Mouse (Mus musculus): ENCODE measurements around the gene Slc25a4. TPM values are rescaled to one million over a fixed set of nuclear protein-coding genes. Genes with fewer than 3 reads are reported as not detected.
A peak's percentile ranks its signal among the peaks of the same experiment; 100 is the strongest.
"Not testable (repeated sequence)": the region's sequence is repeated elsewhere in the genome, so short reads cannot be mapped to it uniquely, and the experiment has no call there.

Slc25a4 gene
- polyA plus RNA-seq, 1 experiment from 2014 or later = 516 TPM

GRCm38 (mm10) chr8:46236441-46237223, 25.5 kb upstream of the Slc25a4 start:
- H3K9me3 ChIP-seq (ENCODE audit: control insufficient read depth, low read length) = no peaks in the 10 kb centered on the region
- WGBS = 61% methylated on average over 7 of the region's 7 CpGs
- H3K27me3 ChIP-seq (replicated peaks; ENCODE audit: control insufficient read depth, insufficient read depth, low read length) = 0 out of 2 replicates have a peak, but pooled peaks cover 3% of the 10 kb centered on the region
- no peaks in the 10 kb centered on the region for H3K4me1 ChIP-seq (replicated peaks; ENCODE audit: control insufficient read depth, insufficient read depth, low read length)
- H3K27ac ChIP-seq (ENCODE audit: low read depth) = no peak overlapping the region
- H3K4me2 ChIP-seq (ENCODE audit: low read length) = no peak overlapping the region
- no peak overlapping the region for H3K4me3 ChIP-seq (ENCODE audit: low read depth, low read length)
- DNase-seq (ENCODE audit: low spot score) = no peak
- no peak for ATAC-seq (replicated peaks; ENCODE audit: low FRiP score, low TSS enrichment, low read depth)
- H3K9ac ChIP-seq (ENCODE audit: low read length) = no peak overlapping the region
- H3K36me3 ChIP-seq (ENCODE audit: control insufficient read depth, insufficient read depth, low read length) = no peaks in the 10 kb centered on the region

DNA sequence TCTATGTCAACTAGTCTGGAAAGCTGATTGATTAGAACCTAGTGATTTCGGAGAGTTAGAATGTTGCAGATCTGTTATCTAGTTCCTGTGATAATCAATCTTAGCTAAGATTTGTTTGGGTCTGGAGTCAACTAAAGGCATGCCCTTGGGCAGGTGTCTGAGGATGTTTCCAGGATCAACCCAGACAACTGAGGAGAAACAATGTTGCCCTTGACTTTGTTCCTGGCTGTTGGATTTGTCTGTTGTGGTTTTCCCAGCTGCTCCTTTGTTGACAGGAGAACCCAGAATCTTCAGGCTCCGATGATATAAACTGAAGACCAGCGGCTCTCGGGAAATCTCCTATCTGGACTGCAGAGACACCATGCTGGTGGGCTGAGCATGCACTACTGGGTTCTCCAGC, 23.7 kb upstream of the Slc25a4 start:
- Histone ChIP-seq H3K4me3 (ENCODE audit: low read depth, low read length) (no peak overlapping the region), H3K27me3 (replicated peaks; ENCODE audit: control insufficient read depth, insufficient read depth, low read length) (no peaks in the 10 kb centered on the region), H3K4me2 (ENCODE audit: low read length) (no peak overlapping the region), H3K27ac (ENCODE audit: low read depth) (no peak overlapping the region), H3K9ac (ENCODE audit: low read length) (no peak overlapping the region), H3K4me1 (replicated peaks; ENCODE audit: control insufficient read depth, insufficient read depth, low read length) (no peaks in the 10 kb centered on the region), H3K9me3 (ENCODE audit: control insufficient read depth, low read length) (no peaks in the 10 kb centered on the region), H3K36me3 (ENCODE audit: control insufficient read depth, insufficient read depth, low read length) (no peaks in the 10 kb centered on the region)
- WGBS = 68% methylated on average over 4 of the region's 4 CpGs
- DNase-seq (ENCODE audit: low spot score) (no peak), ATAC-seq (replicated peaks; ENCODE audit: low FRiP score, low TSS enrichment, low read depth) (no peak)

GRCm38 (mm10) chr8:46232798-46233197, 21.7 kb upstream of the Slc25a4 start:
- Histone ChIP-seq H3K27ac (ENCODE audit: low read depth) (no peak overlapping the region), H3K36me3 (ENCODE audit: control insufficient read depth, insufficient read depth, low read length) (no peaks in the 10 kb centered on the region), H3K4me2 (ENCODE audit: low read length) (no peak overlapping the region), H3K4me3 (ENCODE audit: low read depth, low read length) (no peak overlapping the region), H3K9ac (ENCODE audit: low read length) (no peak overlapping the region), H3K27me3 (replicated peaks; ENCODE audit: control insufficient read depth, insufficient read depth, low read length) (no peaks in the 10 kb centered on the region), H3K4me1 (replicated peaks; ENCODE audit: control insufficient read depth, insufficient read depth, low read length) (no peaks in the 10 kb centered on the region), H3K9me3 (ENCODE audit: control insufficient read depth, low read length) (no peaks in the 10 kb centered on the region)
- ATAC-seq (replicated peaks; ENCODE audit: low FRiP score, low TSS enrichment, low read depth) = no peak
- WGBS = 62% methylated on average over 8 of the region's 8 CpGs
- DNase-seq (ENCODE audit: low spot score) = no peak

GRCm38 (mm10) chr8:46231968-46232367, 20.9 kb upstream of the Slc25a4 start:
- H3K9ac ChIP-seq (ENCODE audit: low read length); H3K4me2 ChIP-seq (ENCODE audit: low read length); H3K4me3 ChIP-seq (ENCODE audit: low read depth, low read length); H3K36me3 ChIP-seq (ENCODE audit: control insufficient read depth, insufficient read depth, low read length); H3K4me1 ChIP-seq (replicated peaks; ENCODE audit: control insufficient read depth, insufficient read depth, low read length); H3K27ac ChIP-seq (ENCODE audit: low read depth); DNase-seq (ENCODE audit: low spot score); H3K9me3 ChIP-seq (ENCODE audit: control insufficient read depth, low read length); ATAC-seq (replicated peaks; ENCODE audit: low FRiP score, low TSS enrichment, low read depth); H3K27me3 ChIP-seq (replicated peaks; ENCODE audit: control insufficient read depth, insufficient read depth, low read length): not testable (repeated sequence)
- 75% methylated on average over 7 of the region's 7 CpGs for WGBS

- WGBS = 74% methylated on average over 5 of the region's 5 CpGs
- no peaks in the 10 kb centered on the region for H3K27me3 ChIP-seq (replicated peaks; ENCODE audit: control insufficient read depth, insufficient read depth, low read length)
- H3K4me3 ChIP-seq (ENCODE audit: low read depth, low read length) = no peak overlapping the region
- no peaks in the 10 kb centered on the region for H3K9me3 ChIP-seq (ENCODE audit: control insufficient read depth, low read length)
- ATAC-seq (replicated peaks; ENCODE audit: low FRiP score, low TSS enrichment, low read depth) = no peak
- no peaks in the 10 kb centered on the region for H3K4me1 ChIP-seq (replicated peaks; ENCODE audit: control insufficient read depth, insufficient read depth, low read length)
- DNase-seq (ENCODE audit: low spot score) = no peak
- no peak overlapping the region for H3K4me2 ChIP-seq (ENCODE audit: low read length)
- no peak overlapping the region for H3K9ac ChIP-seq (ENCODE audit: low read length)
- H3K27ac ChIP-seq (ENCODE audit: low read depth) = no peak overlapping the region
- H3K36me3 ChIP-seq (ENCODE audit: control insufficient read depth, insufficient read depth, low read length) = no peaks in the 10 kb centered on the region
These were observed 15.5 kb upstream of the Slc25a4 start for GRCm38 (mm10) chr8:46226622-46227021.

DNA sequence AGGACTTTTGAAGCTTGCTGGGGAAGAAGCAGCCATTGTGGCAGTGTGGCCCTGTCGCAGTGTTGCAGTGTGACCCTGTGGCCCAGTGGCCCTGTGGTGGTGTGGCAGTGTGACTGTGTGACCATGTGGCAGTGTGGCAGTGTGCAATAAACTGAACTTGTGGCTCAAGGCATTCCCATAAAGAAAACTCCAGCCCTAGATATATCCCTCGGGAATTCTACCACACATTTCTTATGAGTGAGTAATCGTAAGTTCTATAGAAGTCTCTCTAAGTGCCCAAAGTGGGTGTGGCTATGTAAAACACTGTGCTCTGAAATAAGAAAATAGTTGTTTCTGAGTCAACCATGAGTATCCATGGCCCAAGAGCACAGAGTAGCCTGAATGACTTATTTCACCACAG, 14.4 kb upstream of the Slc25a4 start:
- Histone ChIP-seq H3K9me3 (ENCODE audit: control insufficient read depth, low read length) (no peaks in the 10 kb centered on the region), H3K36me3 (ENCODE audit: control insufficient read depth, insufficient read depth, low read length) (no peaks in the 10 kb centered on the region), H3K27ac (ENCODE audit: low read depth) (no peak overlapping the region), H3K4me1 (replicated peaks; ENCODE audit: control insufficient read depth, insufficient read depth, low read length) (no peaks in the 10 kb centered on the region), H3K9ac (ENCODE audit: low read length) (no peak overlapping the region), H3K27me3 (replicated peaks; ENCODE audit: control insufficient read depth, insufficient read depth, low read length) (no peaks in the 10 kb centered on the region), H3K4me2 (ENCODE audit: low read length) (no peak overlapping the region), H3K4me3 (ENCODE audit: low read depth, low read length) (no peak overlapping the region)
- DNase-seq (ENCODE audit: low spot score) (no peak), ATAC-seq (replicated peaks; ENCODE audit: low FRiP score, low TSS enrichment, low read depth) (no peak)
- 71% methylated on average over 3 of the region's 3 CpGs for WGBS

DNA sequence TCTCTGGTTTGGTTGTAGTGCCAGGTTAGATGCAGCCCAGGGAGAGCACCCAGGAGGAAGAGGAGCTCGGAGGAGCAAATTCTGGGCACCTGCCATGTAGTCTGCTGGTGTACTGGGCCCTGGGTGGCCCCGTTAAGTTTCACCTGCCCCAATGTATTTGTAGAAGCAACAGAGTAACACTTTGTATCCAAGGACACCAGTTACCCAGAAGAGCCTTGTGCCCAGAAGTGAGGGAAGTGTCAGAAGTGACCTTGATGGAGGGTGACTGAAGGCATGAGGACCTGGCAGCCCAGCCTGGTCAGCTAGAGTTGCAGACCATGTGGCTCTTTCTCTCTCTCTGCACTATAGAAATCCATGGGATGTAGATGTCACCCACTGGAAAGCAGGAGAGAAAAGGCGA, 9.5 kb upstream of the Slc25a4 start:
- Histone ChIP-seq H3K27me3 (replicated peaks; ENCODE audit: control insufficient read depth, insufficient read depth, low read length) (no peaks in the 10 kb centered on the region), H3K9ac (ENCODE audit: low read length) (no peak overlapping the region), H3K4me2 (ENCODE audit: low read length) (no peak overlapping the region), H3K4me1 (replicated peaks; ENCODE audit: control insufficient read depth, insufficient read depth, low read length) (0 out of 2 replicates have a peak, but pooled peaks cover 4% of the 10 kb centered on the region), H3K27ac (ENCODE audit: low read depth) (no peak overlapping the region), H3K9me3 (ENCODE audit: control insufficient read depth, low read length) (no peaks in the 10 kb centered on the region), H3K4me3 (ENCODE audit: low read depth, low read length) (no peak overlapping the region), H3K36me3 (ENCODE audit: control insufficient read depth, insufficient read depth, low read length) (no peaks in the 10 kb centered on the region)
- no peak for ATAC-seq (replicated peaks; ENCODE audit: low FRiP score, low TSS enrichment, low read depth)
- no peak for DNase-seq (ENCODE audit: low spot score)
- 77% methylated on average over 3 of the region's 3 CpGs for WGBS

GRCm38 (mm10) chr8:46216838-46217237, 5.8 kb upstream of the Slc25a4 start:
- Histone ChIP-seq H3K9ac (ENCODE audit: low read length) (peak overlapping the region; percentile 46; the same call in 1 of the 2 replicates), H3K36me3 (ENCODE audit: control insufficient read depth, insufficient read depth, low read length) (no peaks in the 10 kb centered on the region), H3K27ac (ENCODE audit: low read depth) (peak overlapping the region; percentile 43; the same call in 1 of the 2 replicates), H3K4me3 (ENCODE audit: low read depth, low read length) (peak overlapping the region; percentile 40), H3K4me2 (ENCODE audit: low read length) (peak overlapping the region; percentile 62), H3K27me3 (replicated peaks; ENCODE audit: control insufficient read depth, insufficient read depth, low read length) (no peaks in the 10 kb centered on the region), H3K4me1 (replicated peaks; ENCODE audit: control insufficient read depth, insufficient read depth, low read length) (0 out of 2 replicates have a peak, but pooled peaks cover 4% of the 10 kb centered on the region), H3K9me3 (ENCODE audit: control insufficient read depth, low read length) (no peaks in the 10 kb centered on the region)
- ATAC-seq (replicated peaks; ENCODE audit: low FRiP score, low TSS enrichment, low read depth) (peak; percentile 74), DNase-seq (ENCODE audit: low spot score) (peak; percentile 75)
- WGBS = 3% methylated on average over 14 of the region's 14 CpGs

DNA sequence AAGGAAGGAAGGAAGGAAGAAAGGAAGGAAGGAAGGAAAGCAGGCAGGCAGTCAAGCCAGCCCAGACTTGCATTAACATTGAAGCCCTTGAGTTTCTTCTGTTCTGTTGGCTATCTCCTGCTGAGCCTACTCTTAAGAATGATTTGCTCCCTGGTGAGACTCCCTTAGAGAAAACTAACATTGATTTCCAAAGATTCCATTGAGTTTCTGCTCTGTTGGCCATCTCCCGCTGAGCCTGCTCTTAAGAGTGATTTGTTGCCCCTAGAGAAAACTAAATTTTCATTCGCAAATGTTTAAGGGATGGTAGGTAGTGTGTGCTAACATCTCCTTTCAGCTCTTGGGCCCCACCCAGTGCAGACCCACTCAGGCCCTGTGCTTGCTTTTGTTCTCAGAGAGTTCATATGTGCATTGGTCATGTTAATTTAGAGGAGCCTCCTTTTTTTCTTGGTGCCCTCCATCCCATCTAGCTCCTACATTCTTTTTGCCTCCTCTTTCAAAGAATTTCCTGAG, 2.9 kb upstream of the Slc25a4 start:
- no peak overlapping the region for H3K4me3 ChIP-seq (ENCODE audit: low read depth, low read length)
- no peaks in the 10 kb centered on the region for H3K9me3 ChIP-seq (ENCODE audit: control insufficient read depth, low read length)
- ATAC-seq (replicated peaks; ENCODE audit: low FRiP score, low TSS enrichment, low read depth) (no peak), DNase-seq (ENCODE audit: low spot score) (no peak)
- peaks cover 2% of the 10 kb centered on the region for H3K36me3 ChIP-seq (ENCODE audit: control insufficient read depth, insufficient read depth, low read length)
- 47% methylated on average over 2 of the region's 2 CpGs for WGBS
- no peak overlapping the region for H3K4me2 ChIP-seq (ENCODE audit: low read length)
- H3K27ac ChIP-seq (ENCODE audit: low read depth) = no peak overlapping the region
- H3K9ac ChIP-seq (ENCODE audit: low read length) = no peak overlapping the region
- H3K27me3 ChIP-seq (replicated peaks; ENCODE audit: control insufficient read depth, insufficient read depth, low read length) = no peaks in the 10 kb centered on the region
- H3K4me1 ChIP-seq (replicated peaks; ENCODE audit: control insufficient read depth, insufficient read depth, low read length) = peaks cover 20% of the 10 kb centered on the region

Measured in intestine, embryonic 14.5 days (tissue).